Mouse (Mus musculus): ENCODE measurements around the gene Gdf15. TPM values are rescaled to one million over a fixed set of nuclear protein-coding genes. Genes with fewer than 3 reads are reported as not detected.
A peak's percentile ranks its signal among the peaks of the same experiment; 100 is the strongest.

Gdf15 gene
- polyA plus RNA-seq, 1 experiment from 2014 or later = 0.17 TPM

- Histone ChIP-seq H3K4me3 (ENCODE audit: low read depth, low read length) (peak within 1 kb of the TSS; percentile 78), H3K9ac (replicated peaks; ENCODE audit: low read depth, low read length) (peak within 1 kb of the TSS; percentile 78), H3K27ac (ENCODE audit: low read length) (peak within 1 kb of the TSS; percentile 74), H3K36me3 (ENCODE audit: control insufficient read depth, insufficient read depth, low read length) (peaks cover 19% of the 10 kb centered on the region), H3K9me3 (ENCODE audit: control insufficient read depth, low read depth, low read length) (no peaks in the 10 kb centered on the region), H3K27me3 (ENCODE audit: control insufficient read depth, insufficient read depth, low read length) (no peaks in the 10 kb centered on the region), H3K4me2 (replicated peaks; ENCODE audit: low read depth, low read length) (peak within 1 kb of the TSS; percentile 92), H3K4me1 (ENCODE audit: control insufficient read depth, insufficient read depth, low read length) (peaks cover 18% of the 10 kb centered on the region)
- ATAC-seq (ENCODE audit: insufficient number of reproducible peaks, insufficient read depth, low FRiP score, low read depth) = peak; percentile 73
- WGBS = 5% methylated on average over 14 of the region's 14 CpGs
These were observed 28.0 kb upstream of the Gdf15 start, which contains the start of gene Pgpep1 for GRCm38 (mm10) chr8:70660273-70660725. Gene Pgpep1, minus strand, starts transcription at chr8:70660388.

DNA sequence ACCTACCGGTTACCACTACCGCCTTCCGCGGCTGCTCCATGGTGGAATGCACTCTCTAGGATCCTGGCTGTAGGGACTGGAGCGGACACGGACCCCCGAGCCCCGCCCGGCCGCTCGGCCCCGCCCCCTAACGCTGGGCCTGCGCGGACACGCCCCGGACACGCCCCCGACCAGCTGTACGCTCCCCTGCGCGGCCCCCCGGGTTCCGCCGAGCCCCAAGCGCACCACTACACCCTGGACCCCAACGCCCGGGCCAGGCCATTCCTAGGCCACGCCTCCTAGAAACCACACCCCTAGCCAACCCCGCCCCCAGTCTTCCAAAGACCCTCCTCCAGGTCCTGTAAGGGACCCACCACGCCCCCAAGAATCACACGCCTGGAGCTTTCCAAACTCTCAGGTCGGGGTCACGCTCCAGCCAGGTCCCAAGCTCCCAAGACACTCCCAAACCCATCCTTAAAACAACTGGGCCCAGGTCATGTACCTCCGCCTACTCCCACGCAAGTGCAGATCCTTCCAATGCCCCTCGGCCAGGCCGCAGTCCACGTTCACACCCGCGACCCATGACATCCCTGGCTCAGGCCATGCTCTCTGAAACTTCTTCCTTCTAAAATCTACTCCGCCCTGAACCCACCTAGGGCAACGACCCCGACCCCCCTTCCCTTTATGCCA, 27.5 kb upstream of the Gdf15 start:
- WGBS = 1% methylated on average over 42 of the region's 44 CpGs
- Histone ChIP-seq H3K9me3 (ENCODE audit: control insufficient read depth, low read depth, low read length) (no peaks in the 10 kb centered on the region), H3K36me3 (ENCODE audit: control insufficient read depth, insufficient read depth, low read length) (peaks cover 24% of the 10 kb centered on the region), H3K4me3 (ENCODE audit: low read depth, low read length) (peak overlapping the region; percentile 78), H3K4me1 (ENCODE audit: control insufficient read depth, insufficient read depth, low read length) (peaks cover 18% of the 10 kb centered on the region), H3K27me3 (ENCODE audit: control insufficient read depth, insufficient read depth, low read length) (no peaks in the 10 kb centered on the region), H3K4me2 (replicated peaks; ENCODE audit: low read depth, low read length) (peak overlapping the region; percentile 92), H3K27ac (ENCODE audit: low read length) (peak overlapping the region; percentile 74), H3K9ac (replicated peaks; ENCODE audit: low read depth, low read length) (peak overlapping the region; percentile 78)
- ATAC-seq (ENCODE audit: insufficient number of reproducible peaks, insufficient read depth, low FRiP score, low read depth) = peak; percentile 96

DNA sequence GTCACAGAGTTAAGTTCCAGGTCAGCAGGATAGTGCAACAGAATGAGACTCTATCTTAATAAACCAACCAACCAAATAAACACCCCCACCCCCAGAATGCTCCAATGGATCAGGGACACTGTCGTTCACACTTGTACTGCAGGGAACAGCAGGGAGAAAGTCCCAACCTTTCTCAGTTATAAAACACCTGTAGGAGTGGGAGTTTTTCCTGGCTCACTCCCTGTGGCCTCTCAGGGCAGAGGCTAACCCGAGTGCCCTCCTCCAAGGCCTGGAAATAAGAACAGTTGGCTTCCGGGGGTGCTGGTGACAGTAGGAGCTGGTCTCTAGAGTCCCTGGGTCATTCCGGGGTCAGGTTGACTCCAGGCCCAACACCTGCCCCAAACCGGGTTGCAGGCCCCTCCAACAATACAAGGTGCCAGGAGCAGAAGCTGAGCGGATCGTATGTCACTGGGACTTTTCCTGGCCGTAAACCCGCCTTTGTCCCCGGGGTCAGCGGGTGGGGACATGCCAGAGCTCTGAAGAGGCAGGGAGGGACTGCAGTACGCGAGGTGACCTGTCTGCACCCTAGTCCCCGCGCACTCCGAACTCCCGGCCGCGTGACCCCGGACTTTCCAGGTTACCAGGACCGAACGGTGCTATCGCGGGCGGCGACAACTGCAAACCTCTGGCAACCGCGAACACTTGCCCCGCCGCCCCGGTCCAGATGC, 26.8 kb upstream of the Gdf15 start:
- peak overlapping the region; percentile 78 for H3K4me3 ChIP-seq (ENCODE audit: low read depth, low read length)
- ATAC-seq (ENCODE audit: insufficient number of reproducible peaks, insufficient read depth, low FRiP score, low read depth) = no peak; the same call in 1 of the 2 replicates
- peak overlapping the region; percentile 78 for H3K9ac ChIP-seq (replicated peaks; ENCODE audit: low read depth, low read length)
- H3K4me2 ChIP-seq (replicated peaks; ENCODE audit: low read depth, low read length) = peak overlapping the region; percentile 92
- no peaks in the 10 kb centered on the region for H3K27me3 ChIP-seq (ENCODE audit: control insufficient read depth, insufficient read depth, low read length)
- WGBS = under 1% methylated on average over 31 of the region's 31 CpGs
- H3K4me1 ChIP-seq (ENCODE audit: control insufficient read depth, insufficient read depth, low read length) = peaks cover 18% of the 10 kb centered on the region
- peak overlapping the region; percentile 67 for H3K27ac ChIP-seq (ENCODE audit: low read length)
- H3K36me3 ChIP-seq (ENCODE audit: control insufficient read depth, insufficient read depth, low read length) = peaks cover 27% of the 10 kb centered on the region
- H3K9me3 ChIP-seq (ENCODE audit: control insufficient read depth, low read depth, low read length) = no peaks in the 10 kb centered on the region

DNA sequence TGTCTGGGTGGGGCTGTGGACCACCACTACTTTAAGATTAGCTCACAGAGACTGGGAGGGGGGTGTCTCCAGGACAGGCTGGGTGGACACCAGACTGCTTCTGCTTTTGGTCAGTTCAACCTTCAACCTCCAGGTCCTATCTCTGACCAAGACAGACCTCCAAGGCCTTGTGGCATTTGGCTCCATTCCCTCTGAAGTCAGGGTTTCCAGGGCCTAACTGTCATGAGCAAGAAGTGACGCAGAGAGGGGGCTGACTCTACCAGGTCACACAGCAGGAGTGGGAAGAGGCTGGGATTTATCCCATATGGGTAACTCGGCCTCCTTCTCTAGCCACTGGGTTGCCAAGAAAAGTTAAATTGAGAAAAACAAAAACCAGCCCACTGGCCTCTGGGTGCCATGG, 25.5 kb upstream of the Gdf15 start:
- peaks cover 18% of the 10 kb centered on the region for H3K4me1 ChIP-seq (ENCODE audit: control insufficient read depth, insufficient read depth, low read length)
- peak overlapping the region; percentile 78; the same call in 1 of the 2 replicates for H3K4me3 ChIP-seq (ENCODE audit: low read depth, low read length)
- H3K9ac ChIP-seq (replicated peaks; ENCODE audit: low read depth, low read length) = no peak overlapping the region
- peaks cover 27% of the 10 kb centered on the region for H3K36me3 ChIP-seq (ENCODE audit: control insufficient read depth, insufficient read depth, low read length)
- H3K9me3 ChIP-seq (ENCODE audit: control insufficient read depth, low read depth, low read length) = no peaks in the 10 kb centered on the region
- peak overlapping the region; percentile 92; the same call in 1 of the 2 replicates for H3K4me2 ChIP-seq (replicated peaks; ENCODE audit: low read depth, low read length)
- no peaks in the 10 kb centered on the region for H3K27me3 ChIP-seq (ENCODE audit: control insufficient read depth, insufficient read depth, low read length)
- H3K27ac ChIP-seq (ENCODE audit: low read length) = no peak overlapping the region
- ATAC-seq (ENCODE audit: insufficient number of reproducible peaks, insufficient read depth, low FRiP score, low read depth) = no peak
- WGBS = 84% methylated on average over 2 of the region's 2 CpGs

- no peak overlapping the region for H3K4me2 ChIP-seq (replicated peaks; ENCODE audit: low read depth, low read length)
- peak overlapping the region; percentile 33; the same call in 1 of the 2 replicates for H3K27ac ChIP-seq (ENCODE audit: low read length)
- H3K4me3 ChIP-seq (ENCODE audit: low read depth, low read length) = no peak overlapping the region
- H3K27me3 ChIP-seq (ENCODE audit: control insufficient read depth, insufficient read depth, low read length) = no peaks in the 10 kb centered on the region
- peaks cover 18% of the 10 kb centered on the region for H3K4me1 ChIP-seq (ENCODE audit: control insufficient read depth, insufficient read depth, low read length)
- H3K9ac ChIP-seq (replicated peaks; ENCODE audit: low read depth, low read length) = no peak overlapping the region
- no peaks in the 10 kb centered on the region for H3K9me3 ChIP-seq (ENCODE audit: control insufficient read depth, low read depth, low read length)
- ATAC-seq (ENCODE audit: insufficient number of reproducible peaks, insufficient read depth, low FRiP score, low read depth) = no peak
- H3K36me3 ChIP-seq (ENCODE audit: control insufficient read depth, insufficient read depth, low read length) = peaks cover 29% of the 10 kb centered on the region
- WGBS = 96% methylated on average over 3 of the region's 3 CpGs
These were observed 25.0 kb upstream of the Gdf15 start for GRCm38 (mm10) chr8:70657214-70657613.

DNA sequence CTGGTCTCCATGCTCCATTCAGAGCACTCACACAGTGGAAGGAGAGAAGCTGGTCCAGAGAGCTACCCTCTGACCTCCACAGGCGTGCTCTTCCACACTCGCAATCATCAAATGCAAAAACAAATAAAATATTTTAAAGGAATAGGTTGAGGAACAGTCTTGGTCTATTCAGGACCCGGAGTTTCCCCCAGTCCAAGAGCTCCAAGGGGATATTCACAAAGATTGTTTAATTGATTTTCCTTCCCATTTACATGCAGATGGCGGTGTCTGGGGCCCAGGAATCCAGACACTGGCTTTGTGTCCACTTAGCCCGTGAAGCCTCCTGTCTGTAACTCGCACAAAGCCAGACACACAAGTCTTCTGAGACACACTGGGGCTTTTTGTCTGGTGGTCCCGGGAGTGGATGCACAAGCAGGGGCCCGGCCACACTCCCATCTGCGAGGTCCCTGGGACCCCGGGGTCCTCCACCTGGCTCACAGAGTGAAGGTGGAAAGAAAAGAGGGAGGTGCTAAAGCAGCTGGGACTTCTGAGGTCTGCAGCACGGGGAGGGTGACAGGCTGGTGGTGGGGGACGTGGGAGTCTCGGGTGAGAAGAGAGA, 24.0 kb upstream of the Gdf15 start:
- peaks cover 38% of the 10 kb centered on the region for H3K36me3 ChIP-seq (ENCODE audit: control insufficient read depth, insufficient read depth, low read length)
- 0 out of 2 replicates have a peak overlapping the region, but pooled peaks have one; percentile 6 for H3K9ac ChIP-seq (replicated peaks; ENCODE audit: low read depth, low read length)
- no peak overlapping the region for H3K4me2 ChIP-seq (replicated peaks; ENCODE audit: low read depth, low read length)
- no peak overlapping the region for H3K4me3 ChIP-seq (ENCODE audit: low read depth, low read length)
- no peaks in the 10 kb centered on the region for H3K9me3 ChIP-seq (ENCODE audit: control insufficient read depth, low read depth, low read length)
- H3K27ac ChIP-seq (ENCODE audit: low read length) = peak overlapping the region; percentile 55; the same call in 1 of the 2 replicates
- no peaks in the 10 kb centered on the region for H3K27me3 ChIP-seq (ENCODE audit: control insufficient read depth, insufficient read depth, low read length)
- WGBS = 70% methylated on average over 13 of the region's 13 CpGs
- ATAC-seq (ENCODE audit: insufficient number of reproducible peaks, insufficient read depth, low FRiP score, low read depth) = no peak
- peaks cover 18% of the 10 kb centered on the region for H3K4me1 ChIP-seq (ENCODE audit: control insufficient read depth, insufficient read depth, low read length)

DNA sequence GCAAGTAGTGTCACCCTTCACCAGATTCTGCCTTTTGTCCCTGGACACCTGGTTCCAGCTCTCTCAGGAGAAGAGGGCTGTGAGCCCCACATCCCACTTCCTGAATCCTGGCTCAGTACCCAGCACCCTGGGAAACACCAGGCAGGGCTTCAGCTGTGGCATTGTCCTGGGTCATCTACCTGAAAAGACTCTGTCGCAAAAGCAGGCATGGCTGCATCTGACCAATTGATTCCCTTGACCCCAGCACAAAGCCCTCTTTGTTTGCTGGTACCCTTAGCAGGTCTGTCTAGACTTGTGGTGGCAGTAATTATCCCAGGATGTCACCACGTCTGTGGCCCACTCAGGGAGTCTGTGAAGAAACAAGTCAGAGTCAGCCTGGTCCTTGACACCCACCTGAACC, 23.2 kb upstream of the Gdf15 start:
- 52% methylated on average over 2 of the region's 2 CpGs for WGBS
- H3K4me2 ChIP-seq (replicated peaks; ENCODE audit: low read depth, low read length) = no peak overlapping the region
- H3K9ac ChIP-seq (replicated peaks; ENCODE audit: low read depth, low read length) = no peak overlapping the region
- peaks cover 16% of the 10 kb centered on the region for H3K4me1 ChIP-seq (ENCODE audit: control insufficient read depth, insufficient read depth, low read length)
- H3K4me3 ChIP-seq (ENCODE audit: low read depth, low read length) = no peak overlapping the region
- ATAC-seq (ENCODE audit: insufficient number of reproducible peaks, insufficient read depth, low FRiP score, low read depth) = no peak
- no peaks in the 10 kb centered on the region for H3K9me3 ChIP-seq (ENCODE audit: control insufficient read depth, low read depth, low read length)
- H3K27ac ChIP-seq (ENCODE audit: low read length) = no peak overlapping the region; the same call in 1 of the 2 replicates
- H3K27me3 ChIP-seq (ENCODE audit: control insufficient read depth, insufficient read depth, low read length) = no peaks in the 10 kb centered on the region
- peaks cover 40% of the 10 kb centered on the region for H3K36me3 ChIP-seq (ENCODE audit: control insufficient read depth, insufficient read depth, low read length)

DNA sequence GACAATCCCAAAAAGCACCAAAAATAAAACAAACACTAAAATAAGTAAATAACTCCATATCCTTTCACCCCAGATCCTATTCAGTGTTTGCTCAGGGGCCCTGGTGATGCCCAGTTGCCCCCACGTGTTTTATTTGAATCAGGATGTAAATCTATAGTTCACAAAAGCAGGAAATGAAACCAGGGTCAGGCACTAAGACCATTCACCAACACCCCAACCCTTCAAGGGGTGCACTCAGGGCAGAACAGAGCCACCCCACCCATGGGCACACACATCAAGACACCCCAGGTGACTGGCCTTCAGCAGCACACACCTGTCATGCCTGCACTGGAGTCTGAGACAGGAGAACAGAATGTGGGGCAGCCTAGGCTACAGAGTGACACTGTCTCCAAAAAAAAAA, 21.9 kb upstream of the Gdf15 start:
- Histone ChIP-seq H3K36me3 (ENCODE audit: control insufficient read depth, insufficient read depth, low read length) (peaks cover 48% of the 10 kb centered on the region), H3K9ac (replicated peaks; ENCODE audit: low read depth, low read length) (no peak overlapping the region), H3K27me3 (ENCODE audit: control insufficient read depth, insufficient read depth, low read length) (no peaks in the 10 kb centered on the region), H3K4me3 (ENCODE audit: low read depth, low read length) (no peak overlapping the region), H3K4me1 (ENCODE audit: control insufficient read depth, insufficient read depth, low read length) (peaks cover 19% of the 10 kb centered on the region), H3K27ac (ENCODE audit: low read length) (no peak overlapping the region), H3K4me2 (replicated peaks; ENCODE audit: low read depth, low read length) (no peak overlapping the region), H3K9me3 (ENCODE audit: control insufficient read depth, low read depth, low read length) (no peaks in the 10 kb centered on the region)
- no peak for ATAC-seq (ENCODE audit: insufficient number of reproducible peaks, insufficient read depth, low FRiP score, low read depth)
- WGBS = 73% methylated on average over 1 of the region's 1 CpGs

Measured in stomach, embryonic 14.5 days (tissue).